Mouse (Mus musculus) stomach, postnatal 0 days (tissue): ENCODE data around the gene Olfr1393. TPM values are rescaled to one million over a fixed set of nuclear protein-coding genes. Genes with fewer than 3 reads are reported as not detected.

Experiments
- ATAC-seq: fragments of 200-750 bp; cut with Nextera tagmentation; 2 replicates; pipeline ENCODE4 v1.8.0; 2017; ENCODE audit not compliant: low FRiP score, low TSS enrichment
- DNase-seq: peaks from one replicate; pipeline ENCODE4 v3.0.0-alpha.2; 2016; ENCODE audit warnings: low spot score
- H3K27ac ChIP-seq: fragments of 300-500 bp; sonication (generic); replicated peaks from 2 replicates; pipeline ENCODE4 v1.5.1; 2014; ENCODE audit warnings: mild to moderate bottlenecking, control low read depth
- H3K27me3 ChIP-seq: fragments of 300-500 bp; sonication (generic); 2 replicates; pipeline ENCODE4 v1.6.1; 2014; ENCODE audit warnings: low read length; ENCODE audit not compliant: control insufficient read depth, insufficient read depth
- H3K36me3 ChIP-seq: fragments of 300-500 bp; sonication (generic); 2 replicates; pipeline ENCODE4 v1.6.1; 2014; ENCODE audit warnings: low read length, mixed read lengths; ENCODE audit not compliant: control insufficient read depth, insufficient read depth
- H3K4me1 ChIP-seq: fragments of 300-500 bp; sonication (generic); replicated peaks from 2 replicates; pipeline ENCODE4 v1.6.1; 2014; ENCODE audit warnings: antibody characterized with exemption; ENCODE audit not compliant: control insufficient read depth, insufficient read depth
- H3K4me2 ChIP-seq: fragments of 300-500 bp; sonication (generic); replicated peaks from 2 replicates; pipeline ENCODE4 v1.6.1; 2014; ENCODE audit warnings: low read depth, mild to moderate bottlenecking, control low read depth, moderate library complexity
- H3K4me3 ChIP-seq: fragments of 300-500 bp; sonication (generic); 2 replicates; pipeline ENCODE4 v1.5.1; 2014; ENCODE audit warnings: low read depth, low read length, control low read depth
- H3K9ac ChIP-seq: fragments of 300-500 bp; sonication (generic); 2 replicates; pipeline ENCODE4 v1.6.1; 2014; ENCODE audit warnings: mild to moderate bottlenecking, low read length, control low read depth, mixed read lengths
- H3K9me3 ChIP-seq: fragments of 300-500 bp; sonication (generic); 2 replicates; pipeline ENCODE4 v1.6.1; 2016; ENCODE audit warnings: low read length; ENCODE audit not compliant: control insufficient read depth
- CTCF ChIP-seq: IDR thresholded peaks from 2 replicates; pipeline ENCODE4 v1.5.1; 2016; ENCODE audit warnings: antibody characterized with exemption, low read depth, mild to moderate bottlenecking, moderate library complexity
- EP300 ChIP-seq: optimal IDR thresholded peaks from 2 replicates; pipeline ENCODE3; 2016; ENCODE audit warnings: antibody characterized with exemption
- WGBS: fragments of 180-500 bp; shearing (Covaris S2); extraction: QIAGEN DNeasy Blood & Tissue Kit; methylation state at CpG from one replicate; pipeline ENCODE4 v1.1.7; 2014; 5-methylcytosine and 5-hydroxymethylcytosine counted together
- polyA plus RNA-seq: library from polyadenylated mRNA; unstranded; fragments of >200 nt; fragmentation: Nextera tagmentation; extraction: Ambion mirVana; gene quantifications from 2 replicates; pipeline ENCODE4 v1.2.1, GENCODE M21; 2015

Olfr1393 gene
- polyA plus RNA-seq, 1 experiment from 2014 or later: not detected

DNA sequence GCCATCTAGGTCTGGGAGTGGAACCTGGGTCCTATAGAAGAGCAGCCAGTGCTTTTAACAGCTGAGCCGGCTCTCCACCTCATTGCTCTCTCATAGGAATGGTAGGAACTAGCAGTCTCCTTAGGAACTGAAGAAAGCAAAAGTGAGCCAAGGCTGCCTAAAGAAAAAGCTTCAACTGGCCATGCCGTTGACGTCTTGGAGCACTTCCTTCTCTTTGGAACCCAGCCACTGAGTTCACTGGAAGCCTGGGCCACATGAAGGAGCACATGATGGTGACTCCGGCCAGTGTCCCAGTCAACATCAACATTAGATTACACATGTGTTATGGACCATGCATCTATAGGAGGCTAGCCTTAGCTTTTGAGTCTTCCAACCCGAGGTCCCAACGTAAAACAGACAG is 25.1 kb upstream of the Olfr1393 start:
- Histone ChIP-seq H3K4me3 (no peak overlapping the region), H3K27me3 (no peaks in the 10 kb centered on the region), H3K9ac (no peak overlapping the region), H3K9me3 (no peaks in the 10 kb centered on the region), H3K27ac (no peak overlapping the region), H3K4me2 (no peak overlapping the region), H3K36me3 (peaks cover 9% of the 10 kb centered on the region), H3K4me1 (peaks cover 14% of the 10 kb centered on the region; the same call in 1 of the 2 replicates)
- 74% methylated on average over 6 of the region's 6 CpGs for WGBS
- no peak for DNase-seq
- ATAC-seq: no peak
- TF ChIP-seq CTCF (no peak), EP300 (no peak)

DNA sequence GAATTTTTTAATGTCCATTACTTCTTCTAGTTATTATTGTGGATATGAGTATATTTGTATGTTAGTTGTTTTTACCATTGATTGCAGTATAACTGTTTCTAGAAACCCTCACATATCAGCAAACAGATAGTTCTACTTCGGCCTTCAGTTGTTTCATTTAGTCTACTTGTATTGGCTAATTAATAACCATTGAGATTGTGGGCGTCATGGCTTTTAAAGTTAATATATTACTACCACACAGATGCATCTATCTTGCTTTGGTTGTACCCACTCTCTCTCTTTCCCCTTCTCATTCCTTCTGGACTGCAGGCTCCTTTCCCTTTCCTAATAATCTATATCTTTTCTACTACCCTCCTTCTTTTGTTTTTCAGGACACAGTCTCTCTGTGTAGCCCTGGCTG is 18.8 kb upstream of the Olfr1393 start:
- no peak for TF ChIP-seq EP300
- no peak for TF ChIP-seq CTCF
- ATAC-seq: no peak
- H3K4me1 ChIP-seq: no peaks in the 10 kb centered on the region
- no peaks in the 10 kb centered on the region for H3K9me3 ChIP-seq
- 77% methylated on average over 2 of the region's 2 CpGs for WGBS
- no peak for DNase-seq
- no peak overlapping the region for H3K4me2 ChIP-seq
- H3K4me3 ChIP-seq: no peak overlapping the region
- no peak overlapping the region for H3K9ac ChIP-seq
- H3K27me3 ChIP-seq: no peaks in the 10 kb centered on the region
- H3K36me3 ChIP-seq: peaks cover 28% of the 10 kb centered on the region
- no peak overlapping the region for H3K27ac ChIP-seq

DNA sequence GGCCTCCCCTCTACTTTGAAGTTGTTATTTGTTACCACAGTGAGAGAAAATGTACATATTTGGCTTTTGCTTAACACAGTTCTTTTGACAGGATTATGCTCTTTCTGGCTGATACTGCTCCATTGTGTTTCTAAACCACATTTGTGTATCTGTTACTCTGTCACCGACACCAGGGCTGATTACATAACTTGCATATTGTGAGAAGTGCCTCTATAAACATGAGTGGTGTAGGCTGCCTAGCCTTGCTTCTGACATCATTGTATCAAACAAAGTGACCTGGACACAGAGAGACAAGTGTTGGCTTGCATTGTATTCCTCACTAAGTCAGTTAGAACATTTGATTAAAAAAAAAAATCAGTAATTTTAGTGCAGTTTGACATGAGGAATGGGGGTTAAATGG is 18.3 kb upstream of the Olfr1393 start:
- Histone ChIP-seq H3K36me3 (peaks cover 25% of the 10 kb centered on the region), H3K4me3 (no peak overlapping the region), H3K27ac (no peak overlapping the region), H3K9me3 (no peaks in the 10 kb centered on the region), H3K4me1 (no peaks in the 10 kb centered on the region), H3K4me2 (no peak overlapping the region), H3K27me3 (no peaks in the 10 kb centered on the region), H3K9ac (no peak overlapping the region)
- DNase-seq (no peak), ATAC-seq (no peak)
- no peak for TF ChIP-seq CTCF
- WGBS: 29% methylated on average over 1 of the region's 1 CpGs

DNA sequence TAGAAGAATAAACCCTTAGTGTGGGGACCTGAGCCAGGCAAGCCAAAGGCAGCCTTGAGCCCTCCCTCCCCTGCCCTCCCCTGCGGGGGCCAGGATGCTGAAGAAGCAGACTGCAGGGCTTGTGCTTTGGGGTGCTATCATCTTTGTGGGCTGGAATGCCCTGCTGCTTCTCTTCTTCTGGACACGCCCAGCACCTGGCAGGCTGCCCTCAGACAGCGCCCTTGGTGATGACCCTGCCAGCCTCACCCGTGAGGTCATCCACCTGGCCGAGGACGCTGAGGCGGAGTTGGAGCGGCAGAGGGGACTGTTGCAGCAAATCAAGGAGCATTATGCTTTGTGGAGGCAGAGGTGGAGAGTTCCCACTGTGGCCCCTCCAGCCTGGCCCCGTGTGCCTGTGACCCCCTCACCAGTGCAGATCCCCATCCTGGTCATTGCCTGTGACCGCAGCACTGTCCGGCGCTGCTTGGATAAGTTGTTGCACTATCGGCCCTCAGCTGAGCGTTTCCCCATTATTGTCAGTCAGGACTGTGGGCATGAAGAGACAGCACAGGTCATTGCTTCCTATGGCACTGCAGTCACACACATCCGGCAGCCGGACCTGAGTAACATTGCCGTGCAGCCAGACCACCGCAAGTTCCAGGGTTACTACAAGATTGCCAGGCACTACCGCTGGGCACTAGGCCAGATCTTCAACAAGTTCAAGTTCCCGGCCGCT is 17.3 kb upstream of the Olfr1393 start:
- H3K9me3 ChIP-seq: no peaks in the 10 kb centered on the region
- H3K36me3 ChIP-seq: peaks cover 24% of the 10 kb centered on the region
- TF ChIP-seq EP300 (no peak), CTCF (no peak)
- no peak overlapping the region for H3K9ac ChIP-seq
- WGBS: 85% methylated on average over 21 of the region's 21 CpGs
- H3K27ac ChIP-seq: no peak overlapping the region
- H3K27me3 ChIP-seq: no peaks in the 10 kb centered on the region
- peak; percentile 31; the same call in 1 of the 2 replicates for ATAC-seq
- H3K4me3 ChIP-seq: no peak overlapping the region
- DNase-seq: peak; percentile 42
- no peaks in the 10 kb centered on the region for H3K4me1 ChIP-seq
- no peak overlapping the region for H3K4me2 ChIP-seq

DNA sequence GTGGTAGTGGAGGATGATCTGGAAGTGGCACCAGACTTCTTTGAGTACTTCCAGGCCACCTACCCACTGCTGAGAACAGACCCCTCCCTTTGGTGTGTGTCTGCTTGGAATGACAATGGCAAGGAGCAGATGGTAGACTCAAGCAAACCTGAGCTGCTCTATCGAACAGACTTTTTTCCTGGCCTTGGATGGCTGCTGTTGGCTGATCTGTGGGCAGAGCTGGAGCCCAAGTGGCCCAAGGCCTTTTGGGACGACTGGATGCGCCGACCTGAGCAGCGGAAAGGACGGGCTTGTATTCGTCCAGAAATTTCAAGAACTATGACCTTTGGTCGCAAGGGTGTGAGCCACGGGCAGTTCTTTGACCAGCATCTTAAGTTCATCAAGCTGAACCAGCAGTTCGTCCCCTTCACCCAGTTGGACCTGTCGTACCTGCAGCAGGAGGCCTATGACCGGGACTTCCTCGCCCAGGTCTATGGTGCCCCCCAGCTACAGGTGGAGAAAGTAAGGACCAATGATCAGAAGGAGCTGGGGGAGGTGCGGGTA is 16.7 kb upstream of the Olfr1393 start:
- WGBS: 90% methylated on average over 14 of the region's 14 CpGs
- no peak for ATAC-seq

DNA sequence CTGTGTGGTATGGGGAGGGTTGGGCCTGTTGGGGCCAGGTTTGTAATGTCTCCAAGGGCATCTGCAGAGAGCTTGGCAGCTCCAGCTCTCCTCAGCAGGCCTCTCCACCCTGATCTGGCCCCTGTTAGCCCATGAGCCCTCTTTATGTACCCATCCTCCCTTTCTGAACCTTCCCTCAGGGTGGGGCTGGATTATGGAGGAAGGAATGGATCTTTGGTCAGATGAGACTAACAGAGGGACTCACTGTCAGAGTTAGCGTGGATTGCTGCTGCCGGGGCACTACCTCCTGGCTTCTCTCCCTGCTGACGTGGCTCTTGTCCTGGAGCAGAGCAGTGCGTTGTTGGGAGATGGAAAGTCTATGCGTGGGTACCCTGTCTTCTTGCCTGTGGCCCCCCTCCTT is 15.8 kb upstream of the Olfr1393 start:
- Histone ChIP-seq H3K4me2 (no peak overlapping the region), H3K36me3 (peaks cover 24% of the 10 kb centered on the region), H3K9me3 (no peaks in the 10 kb centered on the region), H3K27me3 (no peaks in the 10 kb centered on the region), H3K4me3 (no peak overlapping the region), H3K27ac (no peak overlapping the region), H3K4me1 (no peaks in the 10 kb centered on the region), H3K9ac (no peak overlapping the region)
- no peak for TF ChIP-seq EP300
- TF ChIP-seq CTCF: no peak
- 92% methylated on average over 5 of the region's 5 CpGs for WGBS
- no peak for DNase-seq
- ATAC-seq: no peak

More for the DNA sequence above, 16.7 kb upstream of the Olfr1393 start:
- H3K27ac ChIP-seq: no peak overlapping the region
- no peak overlapping the region for H3K4me2 ChIP-seq
- no peaks in the 10 kb centered on the region for H3K9me3 ChIP-seq
- DNase-seq: no peak
- peaks cover 24% of the 10 kb centered on the region for H3K36me3 ChIP-seq
- H3K27me3 ChIP-seq: no peaks in the 10 kb centered on the region
- no peak overlapping the region for H3K9ac ChIP-seq
- TF ChIP-seq CTCF (no peak), EP300 (no peak)
- H3K4me1 ChIP-seq: no peaks in the 10 kb centered on the region
- no peak overlapping the region for H3K4me3 ChIP-seq
